Mouse (Mus musculus) kidney, postnatal 4 days (tissue): ENCODE results near the gene Tmem209.

Source experiments
- DNase-seq, 2 experiments: peaks; one replicate each; pipeline ENCODE4 v3.0.0; 2021; ENCODE audit warnings: mixed read lengths in 2 of 2

The Tmem209 gene

DNA sequence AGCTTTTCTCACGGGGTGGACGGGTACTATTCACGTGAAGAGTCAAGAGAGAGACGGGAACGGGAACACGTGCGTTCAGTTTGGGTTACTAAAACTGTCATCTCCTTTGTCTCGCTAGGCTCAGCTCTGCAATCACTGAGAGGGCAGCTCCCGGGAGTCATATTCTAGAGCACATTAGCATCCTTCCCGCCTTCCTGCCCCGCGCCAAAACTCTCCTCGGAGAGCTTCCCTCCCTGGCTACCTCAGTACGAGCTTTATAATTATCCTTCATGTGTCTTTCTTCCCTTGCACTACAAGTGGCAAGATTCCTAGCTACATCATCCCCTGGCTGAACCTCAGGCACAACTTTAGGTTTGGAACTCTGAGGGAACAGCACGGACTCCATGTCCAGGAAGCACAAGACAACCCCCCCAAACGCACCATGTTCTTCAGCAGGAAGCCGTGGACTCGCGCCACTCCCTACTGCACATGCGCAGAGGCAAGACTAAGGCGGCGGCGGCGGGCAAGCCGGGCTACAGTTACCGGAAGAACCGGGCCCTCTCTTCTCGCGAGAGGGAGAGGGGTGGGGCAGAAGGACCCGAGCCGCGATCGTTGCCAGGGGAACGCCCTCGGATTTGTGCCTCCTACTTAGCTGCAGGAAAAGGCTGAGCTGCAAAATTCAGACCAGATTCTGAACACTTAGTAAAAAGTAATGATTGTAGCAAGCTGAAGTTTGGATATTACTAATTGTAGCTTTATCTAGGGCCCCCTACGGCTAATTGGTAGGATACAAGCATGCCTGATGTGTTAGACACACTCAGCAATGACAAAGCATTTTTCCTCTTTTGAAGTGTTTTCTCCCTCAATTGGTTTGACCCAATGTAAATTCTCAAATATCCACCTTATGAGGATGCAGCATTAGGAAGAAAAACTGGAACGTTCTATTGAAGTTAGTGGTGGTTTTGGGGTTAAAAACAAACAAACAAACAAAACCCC, at the start of gene Tmem209, which contains the start of gene Ssmem1:
Gene Tmem209, minus strand, starts transcription at position 519 of the 975 bp plus-strand sequence.
Gene Ssmem1, plus strand, starts transcription at position 585 of the 975 bp plus-strand sequence.
- peak; percentile 99 to 100 for DNase-seq

DNA sequence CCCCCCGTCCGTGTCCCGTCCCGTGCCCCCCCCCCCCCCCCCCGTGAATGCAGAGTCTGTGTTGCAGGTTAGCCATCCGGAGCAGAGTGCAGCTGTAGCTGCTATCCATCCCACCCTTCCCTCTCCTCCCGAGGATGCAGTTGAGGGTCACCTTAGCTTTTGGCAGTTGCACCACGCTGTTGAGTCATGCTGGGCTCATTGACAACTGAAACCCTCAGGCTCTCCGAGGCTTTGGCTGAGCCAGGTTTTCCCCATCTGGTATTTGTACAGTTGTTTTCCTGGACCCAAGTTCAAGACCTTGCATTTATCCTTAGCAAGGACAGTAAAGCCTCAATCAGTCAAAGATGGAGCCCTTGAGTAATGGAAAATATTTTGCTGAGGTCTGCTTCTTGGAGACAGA, 46.5 kb upstream of the Tmem209 start:
- DNase-seq: peak in 1 of 2 experiments; percentile 13

DNA sequence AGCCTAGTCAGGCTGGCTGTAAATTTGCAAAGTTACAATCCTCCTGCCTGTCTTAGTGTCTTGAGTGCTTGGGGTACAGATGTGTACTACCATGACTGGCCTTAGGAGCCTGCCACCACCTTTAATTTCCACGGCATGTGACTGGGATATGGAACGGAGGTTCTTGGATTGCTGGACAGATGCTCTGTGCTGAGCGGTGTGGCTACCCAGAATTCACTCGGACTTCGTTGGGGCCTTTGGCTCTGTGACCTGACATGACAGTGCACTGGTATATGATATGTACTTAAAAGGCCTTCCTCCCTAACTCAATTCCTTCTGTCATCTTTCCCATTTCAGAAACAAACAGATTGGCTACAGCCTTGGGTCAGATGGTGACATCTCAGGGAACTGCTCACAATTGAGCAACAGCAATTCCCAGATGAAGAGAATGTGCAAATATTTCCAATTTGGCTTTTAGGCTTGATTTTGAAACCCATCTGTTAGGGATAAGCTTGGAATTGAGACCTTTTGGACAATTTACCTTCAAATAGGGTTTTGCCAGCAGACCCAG, 45.1 kb upstream of the Tmem209 start:
- no peak for DNase-seq

DNA sequence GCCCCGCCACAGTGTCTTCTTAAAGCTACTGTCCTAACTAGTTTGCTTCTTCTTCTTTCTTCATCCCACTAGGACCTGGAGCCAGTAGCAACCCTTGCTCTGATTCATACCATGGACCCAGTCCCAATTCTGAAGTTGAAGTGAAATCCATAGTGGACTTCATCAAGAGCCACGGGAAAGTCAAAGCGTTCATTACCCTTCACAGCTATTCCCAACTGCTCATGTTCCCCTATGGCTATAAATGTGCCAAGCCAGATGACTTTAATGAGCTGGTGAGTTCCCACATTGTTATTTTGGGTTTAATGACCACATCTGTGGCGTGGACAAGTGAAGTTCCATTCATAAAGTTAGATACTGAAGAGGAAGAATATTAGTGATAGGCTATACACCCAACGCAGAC, 44.5 kb upstream of the Tmem209 start:
- DNase-seq: no peak

DNA sequence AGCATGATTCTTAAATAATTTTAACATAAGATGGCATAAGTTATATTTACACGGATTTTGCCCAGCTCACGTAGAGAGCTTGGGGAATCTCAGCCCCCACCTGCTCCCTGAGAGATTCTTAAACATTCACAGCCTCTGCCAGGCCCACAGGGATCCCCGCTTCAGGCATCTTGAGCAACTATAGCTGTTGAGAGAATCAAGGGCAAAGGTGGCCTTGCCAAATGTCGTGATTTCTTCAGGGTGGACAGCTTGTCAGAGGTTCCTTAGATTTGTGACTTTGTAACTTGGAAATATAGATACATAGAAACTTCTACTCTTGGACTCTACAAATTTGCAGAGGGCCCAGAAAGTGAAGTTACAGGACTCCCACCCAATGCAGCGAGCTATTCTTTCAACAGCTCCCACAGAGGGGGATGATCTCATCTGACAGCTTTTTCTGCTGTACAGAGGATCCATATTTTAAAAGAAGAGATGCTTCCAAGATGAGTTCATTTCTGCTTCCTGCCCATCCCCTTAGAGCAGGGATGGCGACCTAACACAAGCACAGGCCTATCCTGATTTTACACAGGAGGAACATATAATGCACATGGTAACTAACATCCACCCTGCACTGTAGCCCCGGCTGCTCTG, 43.9 kb upstream of the Tmem209 start:
- DNase-seq: no peak

DNA sequence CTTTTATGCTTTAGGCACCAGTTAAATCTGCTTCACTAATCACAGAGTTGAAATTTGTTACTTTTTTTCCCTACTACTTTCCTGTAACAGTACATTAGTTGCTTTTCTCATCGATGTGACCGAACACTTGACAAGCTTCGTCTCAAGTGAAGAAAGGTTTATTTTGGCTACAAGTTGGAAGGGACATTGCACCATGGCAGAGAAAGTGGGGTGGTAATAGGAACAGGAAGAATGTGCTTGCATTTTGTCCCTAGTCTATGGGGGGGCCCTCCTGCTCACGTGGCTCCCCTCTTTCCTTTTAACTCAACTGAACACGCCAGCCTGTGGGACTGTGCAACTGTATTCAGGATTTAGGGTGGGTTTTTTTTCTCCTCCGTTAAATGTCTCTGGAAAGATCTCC, 43.0 kb upstream of the Tmem209 start:
- no peak for DNase-seq

DNA sequence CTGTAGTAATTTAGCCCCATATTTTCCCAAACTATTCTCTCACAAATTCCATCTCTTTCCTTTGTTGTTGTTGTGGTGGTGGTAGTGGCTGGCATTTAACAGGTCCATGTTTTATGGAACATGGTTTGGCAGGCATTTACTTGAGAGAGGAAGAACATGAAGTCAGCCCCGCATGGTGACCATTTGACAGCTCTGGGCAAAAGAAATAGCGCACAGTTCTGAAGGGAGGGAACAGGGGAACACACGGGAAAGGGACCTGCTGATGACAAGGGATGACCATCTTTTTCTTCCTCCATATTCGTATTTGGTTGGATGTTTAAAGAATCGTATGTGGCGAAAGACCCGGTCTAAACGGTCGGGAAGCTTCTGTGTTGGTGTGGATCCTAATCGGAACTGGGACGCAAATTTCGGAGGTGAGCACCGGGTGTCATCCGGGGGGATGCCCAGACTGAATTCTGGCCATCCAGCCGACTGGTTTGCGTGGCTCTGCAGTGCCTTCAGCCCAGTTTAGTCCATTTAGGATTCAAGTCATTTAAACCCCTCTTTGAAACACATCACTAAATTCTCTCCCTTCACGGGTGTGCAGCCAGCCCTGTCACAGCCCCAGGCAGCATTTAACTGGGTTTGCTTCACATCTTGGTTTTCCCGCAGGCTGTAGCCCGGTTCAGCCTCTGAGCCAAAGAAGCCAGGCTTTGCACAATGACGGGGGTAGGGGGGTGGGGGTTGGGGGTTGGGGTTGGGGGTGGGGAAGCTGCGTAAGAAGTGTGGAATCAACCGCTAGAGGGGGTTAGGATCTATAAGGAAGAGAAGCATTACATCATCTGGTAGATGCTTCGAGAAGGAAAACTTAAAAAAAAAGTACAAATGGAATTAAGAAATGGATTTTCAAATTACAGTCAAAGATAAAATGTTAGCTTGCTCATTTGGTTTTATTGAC, 42.3 kb upstream of the Tmem209 start:
- peak; percentile 51 to 66 for DNase-seq

DNA sequence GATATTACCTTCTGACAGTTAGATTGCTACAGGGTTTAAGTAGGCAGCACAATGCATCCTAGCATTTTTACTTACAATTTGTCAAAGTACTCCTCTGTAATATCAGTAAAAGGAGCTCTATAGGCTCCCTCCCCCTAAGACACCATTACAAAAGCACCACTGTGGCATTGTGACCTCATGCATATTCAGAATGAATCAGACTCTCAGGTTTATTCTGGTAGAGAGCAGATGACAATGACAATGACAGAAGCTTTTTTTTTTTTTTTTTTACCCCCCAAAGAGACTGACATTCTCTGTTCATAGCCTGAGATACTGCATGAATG, 41.6 kb upstream of the Tmem209 start:
- DNase-seq: no peak

DNA sequence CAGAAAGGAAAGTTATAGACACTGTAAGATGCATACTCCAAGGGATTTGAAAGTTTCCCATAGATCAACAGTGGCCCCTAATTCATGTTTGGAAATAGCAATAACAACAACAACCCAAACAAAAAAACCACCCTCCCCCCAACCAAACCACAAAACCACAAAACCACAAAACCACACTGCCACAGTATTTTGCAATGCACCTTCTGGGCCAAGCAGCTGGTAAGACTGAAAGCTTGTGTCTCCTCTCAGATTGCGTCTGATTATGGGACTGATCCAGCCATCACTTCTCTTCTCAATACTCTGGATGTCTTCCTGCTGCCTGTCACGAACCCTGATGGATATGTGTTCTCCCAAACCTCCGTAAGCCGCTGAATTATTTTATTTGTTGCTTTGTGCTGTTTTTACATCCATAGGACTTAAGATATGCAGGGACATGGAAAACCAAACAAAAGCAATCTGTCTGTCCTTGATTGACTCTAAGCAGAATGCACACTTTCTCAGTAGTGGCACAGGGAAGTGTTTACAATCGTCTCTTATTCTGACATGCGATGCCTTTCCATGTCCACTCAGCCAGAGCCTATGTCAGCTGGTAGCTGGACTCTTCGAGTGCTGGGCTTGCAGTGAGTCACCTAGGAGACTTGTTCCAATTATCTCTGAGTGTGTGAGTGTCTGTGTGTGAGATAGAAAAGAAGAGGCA, 41.1 kb upstream of the Tmem209 start:
- DNase-seq: no peak

DNA sequence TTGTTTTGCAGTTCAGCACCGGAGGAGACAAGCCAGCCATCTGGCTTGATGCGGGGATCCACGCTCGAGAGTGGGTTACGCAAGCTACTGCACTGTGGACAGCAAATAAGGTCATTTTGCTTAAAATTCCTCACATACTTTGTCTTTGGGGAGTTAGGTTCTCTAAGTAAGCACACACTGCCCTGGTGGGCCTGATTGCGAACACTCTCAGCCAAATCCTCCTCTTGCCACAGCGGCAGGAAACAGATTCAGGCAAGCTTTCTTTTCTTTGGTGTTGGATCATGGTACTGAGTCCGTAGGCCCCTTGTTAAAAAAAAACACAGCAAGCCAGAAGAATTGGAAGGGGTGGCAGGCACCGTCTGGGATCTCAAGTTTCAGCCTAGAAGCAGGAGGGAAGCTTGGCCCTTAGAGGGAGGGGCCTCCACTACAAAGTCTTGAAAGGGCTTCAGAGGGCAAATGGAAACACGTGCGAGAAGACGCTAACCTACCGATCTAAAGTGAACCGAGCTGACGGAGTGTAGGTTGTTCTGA, 39.7 kb upstream of the Tmem209 start:
- DNase-seq: peak in 1 of 2 experiments; percentile 60

DNA sequence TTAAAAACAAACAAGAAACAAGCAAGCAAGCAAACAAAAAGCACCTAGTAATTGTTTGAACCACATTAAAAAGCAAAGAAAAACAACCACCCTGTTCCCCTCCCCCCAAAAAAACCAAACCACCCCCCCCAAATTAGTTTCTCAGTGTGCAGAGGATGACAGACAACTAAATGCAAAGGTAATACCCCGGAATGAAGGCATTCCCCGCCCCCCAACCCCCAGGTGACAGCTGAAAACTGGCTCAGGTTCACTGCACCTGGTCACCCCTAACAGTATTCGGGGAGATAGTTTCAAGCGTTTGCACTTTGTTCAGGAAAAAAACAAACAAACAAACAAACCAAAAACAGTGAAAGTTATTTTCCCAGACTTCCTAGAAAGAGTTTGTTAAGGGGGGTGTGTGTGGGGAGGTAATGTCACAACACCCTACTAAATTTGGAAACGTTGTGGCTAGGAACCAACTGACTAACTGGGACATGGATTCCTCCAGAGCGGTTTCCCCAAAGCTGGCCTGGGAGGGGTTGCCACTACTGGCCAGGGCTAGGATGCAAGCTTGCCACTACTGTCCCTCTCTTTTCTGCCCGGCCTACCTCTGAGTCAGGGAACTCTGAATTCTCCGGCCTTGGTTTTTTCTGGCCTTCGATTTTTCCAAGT, 38.2 kb upstream of the Tmem209 start:
- peak in 1 of 2 experiments; percentile 47 for DNase-seq

DNA sequence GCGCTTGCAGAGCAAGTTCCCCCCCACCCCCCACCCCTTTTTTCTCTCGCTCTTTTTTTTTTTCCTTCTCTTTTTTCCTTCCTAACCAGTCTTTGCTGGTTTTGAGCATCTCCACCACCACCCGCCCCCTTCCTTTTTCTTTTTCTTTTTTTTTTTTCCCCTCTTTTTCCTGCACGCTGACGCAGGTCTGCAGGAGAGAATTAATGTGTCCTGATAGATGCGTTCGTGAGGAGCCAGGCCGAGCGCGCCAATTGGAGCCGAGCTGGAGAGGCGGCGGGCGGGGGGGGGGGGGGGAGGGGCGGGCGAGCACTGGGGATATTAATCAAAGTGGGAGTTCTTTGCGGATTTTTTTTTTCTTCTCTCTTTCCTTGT, 37.7 kb upstream of the Tmem209 start:
- DNase-seq: peak; percentile 72 to 84

DNA sequence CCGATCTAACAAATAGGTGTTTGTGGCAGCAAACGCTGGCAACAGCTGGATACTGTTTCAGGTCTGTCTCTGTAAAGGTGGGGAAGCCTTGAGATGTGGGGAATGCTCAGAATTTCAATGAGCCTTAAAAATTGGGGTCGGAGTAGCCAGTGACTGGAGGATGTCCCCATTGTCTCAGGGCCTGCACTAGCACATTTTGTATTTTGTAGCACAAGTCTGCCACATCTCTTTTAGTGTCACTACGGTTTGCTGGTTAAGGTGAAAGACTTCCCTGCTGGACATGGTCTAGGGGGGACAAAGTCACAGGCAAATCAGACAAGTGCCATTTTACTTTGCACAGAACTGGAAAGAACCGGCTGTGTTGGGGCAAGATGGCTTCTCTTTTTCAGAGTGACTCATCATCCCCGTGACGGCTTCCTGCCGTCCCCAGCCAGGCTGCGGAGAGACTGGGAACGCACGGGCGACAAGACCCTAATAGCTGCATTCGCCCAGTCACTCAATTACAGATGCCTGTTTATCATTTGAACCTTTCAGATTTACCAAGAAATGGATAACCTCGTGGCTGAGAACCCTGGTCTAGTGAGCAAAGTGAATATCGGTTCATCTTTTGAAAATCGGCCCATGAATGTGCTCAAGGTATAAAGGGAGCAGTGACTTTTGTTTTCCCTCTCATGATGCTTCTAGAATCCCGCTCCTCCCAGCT, 37.1 kb upstream of the Tmem209 start:
- peak; percentile 55 to 74 for DNase-seq

DNA sequence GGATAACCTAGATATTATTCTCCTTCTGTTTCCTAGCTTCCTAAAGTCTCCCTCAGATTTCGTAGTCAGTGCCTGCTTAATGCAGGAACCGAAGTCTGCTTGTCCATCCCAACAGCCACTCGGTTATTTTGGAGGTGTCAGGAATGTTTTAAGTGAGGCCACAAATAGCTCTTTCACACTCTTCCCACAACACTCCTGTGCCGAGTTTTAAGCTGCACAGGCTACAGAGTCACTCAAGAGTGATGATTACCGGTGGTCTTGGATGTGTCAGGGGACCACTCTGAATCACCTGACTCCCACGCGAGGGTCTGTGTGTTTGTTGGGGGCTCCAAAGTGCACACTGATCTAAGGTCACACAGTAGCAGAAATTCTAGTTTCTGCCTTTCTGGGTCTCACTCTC, 36.1 kb upstream of the Tmem209 start:
- DNase-seq: no peak

DNA sequence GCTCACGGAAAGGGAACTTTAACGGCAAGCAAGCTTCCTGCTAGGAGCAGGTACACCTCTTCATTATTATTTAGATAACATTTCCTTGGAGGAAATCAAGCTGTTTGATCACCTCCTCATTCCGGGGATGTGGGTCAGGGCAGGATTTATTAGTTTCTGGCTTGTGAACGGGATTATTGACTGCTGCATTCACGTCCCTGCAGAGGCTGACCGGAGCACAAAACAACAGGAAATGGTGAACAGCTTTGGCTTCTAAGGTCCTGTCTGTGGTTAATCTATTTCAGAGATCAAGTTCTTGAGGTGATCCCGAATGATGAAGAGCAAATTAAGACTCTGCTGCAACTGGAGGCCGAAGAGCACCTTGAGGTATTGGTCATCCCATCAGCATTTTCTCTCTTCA, 34.3 kb upstream of the Tmem209 start:
- DNase-seq: peak in 1 of 2 experiments; percentile 25

DNA sequence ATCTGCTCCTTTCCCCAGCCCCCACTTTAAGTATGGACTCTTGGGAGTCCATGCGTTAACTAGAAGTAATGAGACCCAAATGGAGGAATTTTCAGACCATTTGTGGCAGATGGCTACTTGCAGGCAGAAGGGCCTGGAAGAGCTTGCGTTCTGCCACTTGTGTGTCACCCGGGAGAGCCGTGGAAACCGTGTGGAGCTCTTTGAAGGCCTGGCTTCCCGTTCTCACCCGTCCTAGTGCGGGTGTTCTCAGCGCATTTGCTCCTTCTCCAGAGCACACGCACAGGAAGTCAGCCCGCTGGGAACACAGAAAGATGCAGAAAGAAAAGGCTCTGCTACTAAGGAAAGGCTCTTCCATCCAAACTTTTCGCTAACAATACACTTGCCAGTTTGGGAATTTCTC, 33.5 kb upstream of the Tmem209 start:
- peak in 1 of 2 experiments; percentile 37 for DNase-seq

DNA sequence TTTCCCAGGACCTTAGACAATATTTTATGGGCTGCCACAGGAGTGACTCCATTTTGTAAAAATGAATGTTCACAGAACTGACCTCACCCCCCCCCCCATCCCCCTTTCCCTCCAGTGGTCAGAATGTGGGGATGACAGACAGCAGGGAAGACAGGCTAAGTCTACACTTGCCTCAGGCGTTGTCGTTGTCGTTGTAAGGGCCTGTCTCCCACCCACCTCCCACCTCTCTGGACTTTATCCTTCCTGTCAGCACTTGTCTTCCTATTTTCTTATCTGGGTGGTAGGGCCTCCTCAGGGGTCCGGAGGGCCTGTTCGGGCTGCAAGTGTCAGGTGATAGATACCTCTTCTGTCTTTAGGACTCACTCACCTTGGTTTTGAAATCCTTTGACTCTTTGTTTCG, 32.7 kb upstream of the Tmem209 start:
- no peak for DNase-seq

DNA sequence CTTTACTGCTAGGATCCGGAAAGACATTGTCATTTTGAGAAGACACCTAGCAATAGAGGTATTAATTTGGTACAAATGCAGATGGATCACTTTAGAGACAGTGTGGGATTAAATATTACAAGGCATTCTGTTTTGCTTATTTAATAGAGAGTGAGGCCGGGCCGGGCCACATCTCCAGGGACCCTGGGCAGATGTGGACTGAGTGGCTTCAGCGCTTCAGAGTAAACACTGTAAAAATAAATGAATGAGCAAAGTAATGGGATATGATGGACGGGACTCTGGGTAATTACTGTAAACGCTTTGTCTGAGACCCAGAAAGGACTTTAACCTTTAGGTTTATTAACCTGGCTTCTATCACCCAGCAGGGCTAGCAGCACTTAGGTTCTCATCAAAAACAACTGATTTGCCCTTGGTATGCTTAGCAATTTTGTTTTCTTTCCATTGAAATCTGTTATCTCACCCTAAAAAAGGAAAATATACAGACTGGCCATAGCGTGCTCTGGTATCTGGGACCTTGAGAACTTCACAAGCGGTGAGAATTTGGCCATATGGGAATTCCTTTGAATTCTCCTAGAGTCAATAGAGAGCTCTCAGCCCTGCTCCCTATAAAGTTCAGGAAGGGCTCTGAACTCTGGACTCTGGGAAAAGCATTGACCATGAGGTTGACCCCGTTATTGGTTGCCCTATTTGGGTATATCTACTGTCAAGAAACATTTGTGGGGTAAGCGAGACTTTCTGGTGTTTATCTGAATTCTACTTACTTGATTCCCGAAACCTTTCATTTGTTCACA, 31.6 kb upstream of the Tmem209 start, which contains the start of gene Cpa2:
Gene Cpa2, plus strand, starts transcription at position 574 of the 791 bp plus-strand sequence.
- DNase-seq: peak in 1 of 2 experiments; percentile 25

DNA sequence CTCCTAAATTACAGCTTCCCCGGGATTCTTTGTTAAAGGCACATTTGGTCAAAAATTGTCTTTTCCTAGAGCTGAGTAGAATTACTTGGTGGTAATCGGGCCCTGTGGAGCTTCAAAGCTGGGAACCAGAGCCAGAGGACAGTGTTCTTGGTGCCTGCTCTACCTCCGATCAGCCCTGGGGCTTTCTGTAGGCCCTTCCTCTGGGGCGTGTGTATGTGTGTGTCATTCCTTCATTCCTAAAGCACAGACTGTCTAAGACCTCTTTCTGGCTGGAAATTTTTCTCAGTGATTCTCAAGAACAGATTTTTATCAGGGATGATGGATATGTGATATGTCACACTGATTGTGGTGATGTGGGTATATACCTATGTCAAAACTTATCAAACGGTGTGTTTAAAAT, 29.2 kb upstream of the Tmem209 start:
- no peak for DNase-seq

DNA sequence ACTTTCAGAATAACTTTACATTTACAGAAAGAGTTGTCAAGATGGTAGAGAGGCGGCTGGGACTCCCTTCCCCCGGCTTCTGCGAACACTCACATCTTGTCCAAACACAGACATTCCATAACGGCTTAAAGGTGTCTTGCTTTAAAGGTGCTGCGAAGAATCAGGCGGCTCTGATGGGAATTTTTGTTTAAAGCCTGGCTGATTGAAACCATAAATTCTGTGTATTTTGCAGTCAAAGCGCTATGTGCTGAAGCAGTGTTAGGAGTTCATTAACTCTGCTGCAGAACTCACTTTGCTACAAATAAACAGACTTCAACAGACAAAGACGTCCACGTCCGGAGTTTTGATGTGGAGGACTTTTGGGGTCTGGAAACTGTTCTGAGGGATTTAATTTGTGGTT, 28.7 kb upstream of the Tmem209 start:
- DNase-seq: no peak
